Mouse (Mus musculus): ENCODE results near the gene Dbt. TPM values are rescaled to one million over a fixed set of nuclear protein-coding genes. Genes with fewer than 3 reads are reported as not detected.
"Not testable (repeated sequence)": the region's sequence is repeated elsewhere in the genome, so short reads cannot be mapped to it uniquely, and the experiment has no call there.

Dbt gene
- total RNA-seq, 4 experiments from 2014 or later, result 14.1 to 18.3 (median 15.8) TPM

GRCm38 (mm10) chr3:116537200-116537573 is 24.3 kb downstream of the Dbt start:
- DNase-seq (ENCODE audit: low spot score in 2 of 2), result no peak

GRCm38 (mm10) chr3:116542070-116542469 is 29.2 kb downstream of the Dbt start:
- no peak for DNase-seq (ENCODE audit: low spot score in 2 of 2)

- DNase-seq (ENCODE audit: low spot score in 2 of 2), result no peak
Measured at GRCm38 (mm10) chr3:116542532-116542931, 29.7 kb downstream of the Dbt start.

GRCm38 (mm10) chr3:116547430-116547829 is 34.6 kb downstream of the Dbt start:
- DNase-seq (ENCODE audit: low spot score in 2 of 2), result no peak

GRCm38 (mm10) chr3:116551362-116551761 is 38.5 kb downstream of the Dbt start:
- DNase-seq (ENCODE audit: low spot score in 2 of 2), result no peak

GRCm38 (mm10) chr3:116561315-116561714 is 48.4 kb downstream of the Dbt start:
- not testable (repeated sequence) for DNase-seq (ENCODE audit: low spot score in 2 of 2)

GRCm38 (mm10) chr3:116562408-116563094 is 49.7 kb downstream of the Dbt start, which contains the start of gene Lrrc39:
TSS of gene Lrrc39 (plus strand) at chr3:116562973.
- no peak for DNase-seq (ENCODE audit: low spot score in 2 of 2)

- no peak for DNase-seq (ENCODE audit: low spot score in 2 of 2)
Measured at GRCm38 (mm10) chr3:116563095-116563492, 50.2 kb downstream of the Dbt start.

- no peak for DNase-seq (ENCODE audit: low spot score in 2 of 2)
Measured at GRCm38 (mm10) chr3:116570628-116571027, 57.8 kb downstream of the Dbt start.

- no peak for DNase-seq (ENCODE audit: low spot score in 2 of 2)
Measured at GRCm38 (mm10) chr3:116577286-116577685, 64.4 kb downstream of the Dbt start.

GRCm38 (mm10) chr3:116582201-116582600 is 69.3 kb downstream of the Dbt start:
- DNase-seq (ENCODE audit: low spot score in 2 of 2), result peak in 1 of 2 experiments; percentile 79

GRCm38 (mm10) chr3:116594076-116594727 is 81.3 kb downstream of the Dbt start:
- no peak for DNase-seq (ENCODE audit: low spot score in 2 of 2)

GRCm38 (mm10) chr3:116594728-116595602 is 82.1 kb downstream of the Dbt start, which contains the start of gene Sass6:
TSS of gene Sass6 (plus strand) at chr3:116594982.
- peak; percentile 95 to 100 for DNase-seq (ENCODE audit: low spot score in 2 of 2)

- no peak for DNase-seq (ENCODE audit: low spot score in 2 of 2)
Measured at GRCm38 (mm10) chr3:116595603-116595991, 82.7 kb downstream of the Dbt start.

Other genes with a start within 250 kb of the Dbt start
- gene Cdc14a, start 89.0 kb upstream of the Dbt start, total RNA-seq (2022), result 1 to 10 TPM; 4.5 to 6.6 (median 5.5) TPM
- gene Rtca, start 4.9 kb upstream of the Dbt start, total RNA-seq (2022), result 10 to 100 TPM; 56.7 to 60.9 (median 59.1) TPM
- under 1 TPM; 0.11 to 0.25 (median 0.16) TPM for gene Lrrc39, start 49.9 kb downstream of the Dbt start, total RNA-seq (2022)
- 1 to 10 TPM; 6.4 to 8.3 (median 7.9) TPM for gene Sass6, start 81.9 kb downstream of the Dbt start, total RNA-seq (2022)
- gene Trmt13, start 101.5 kb downstream of the Dbt start, total RNA-seq (2022), result 10 to 100 TPM; 16.8 to 21.1 (median 19.8) TPM
- gene Mfsd14a, start 149.6 kb downstream of the Dbt start, total RNA-seq (2022), result 10 to 100 TPM; 53.0 to 62.0 (median 56.9) TPM
- gene Gm43191, start 168.2 kb downstream of the Dbt start, total RNA-seq (2022), result 1 to 10 TPM in 3 of 4 experiments, not detected in 1; 1.0 to 3.8 (median 2.6) TPM
- 10 to 100 TPM; 14.2 to 17.0 (median 15.5) TPM for gene Slc35a3, start 199.8 kb downstream of the Dbt start, total RNA-seq (2022)

All from left cerebral cortex, adult 8-10 months (tissue).